Mouse (Mus musculus) kidney, embryonic 16.5 days (tissue): Measurements from ENCODE around the gene Gm4881. TPM values are rescaled to one million over a fixed set of nuclear protein-coding genes. Genes with fewer than 3 reads are reported as not detected.

Experiments
- ATAC-seq: fragments of 200-750 bp; cut with Nextera tagmentation; 2 replicates; pipeline ENCODE4 v1.8.0; 2017; ENCODE audit warnings: moderate TSS enrichment; ENCODE audit not compliant: low FRiP score, low TSS enrichment
- H3K27ac ChIP-seq: fragments of 300-500 bp; sonication (generic); 2 replicates; pipeline ENCODE4 v1.5.1; 2014; ENCODE audit warnings: low read length
- H3K27me3 ChIP-seq: fragments of 300-500 bp; sonication (generic); 2 replicates; pipeline ENCODE4 v1.6.1; 2014; ENCODE audit warnings: low read length, control low read depth, mixed read lengths; ENCODE audit not compliant: insufficient read depth
- H3K36me3 ChIP-seq: fragments of 300-500 bp; sonication (generic); 2 replicates; pipeline ENCODE4 v1.6.1; 2014; ENCODE audit warnings: low read length, control low read depth, mixed read lengths; ENCODE audit not compliant: insufficient read depth
- H3K4me1 ChIP-seq: fragments of 300-500 bp; sonication (generic); 2 replicates; pipeline ENCODE4 v1.6.1; 2014; ENCODE audit warnings: low read length, control low read depth, mixed read lengths; ENCODE audit not compliant: insufficient read depth
- H3K4me2 ChIP-seq: fragments of 300-500 bp; sonication (generic); replicated peaks from 2 replicates; pipeline ENCODE4 v1.6.1; 2014; ENCODE audit warnings: low read depth, low read length
- H3K4me3 ChIP-seq: fragments of 300-500 bp; sonication (generic); 2 replicates; pipeline ENCODE4 v1.5.1; 2014; ENCODE audit warnings: mild to moderate bottlenecking, low read length
- H3K9ac ChIP-seq: fragments of 300-500 bp; sonication (generic); replicated peaks from 2 replicates; pipeline ENCODE4 v1.6.1; 2014; ENCODE audit warnings: low read length
- H3K9me3 ChIP-seq: fragments of 300-500 bp; sonication (generic); 2 replicates; pipeline ENCODE4 v1.6.1; 2016; ENCODE audit warnings: low read length, control low read depth
- WGBS: fragments of 180-500 bp; shearing (Covaris S2); extraction: QIAGEN DNeasy Blood & Tissue Kit; methylation state at CpG from one replicate; pipeline ENCODE4 v1.1.7; 2014; 5-methylcytosine and 5-hydroxymethylcytosine counted together
- polyA plus RNA-seq: library from polyadenylated mRNA; unstranded; fragments of >200 nt; fragmentation: Nextera tagmentation; extraction: Ambion mirVana; gene quantifications from 2 replicates; pipeline ENCODE4 v1.2.1, GENCODE M21; 2015

Gene Gm4881
- polyA plus RNA-seq, 1 experiment from 2014 or later, result not detected

GRCm38 (mm10) chr7:24973902-24974301 lies 29.6 kb upstream of the Gm4881 start:
- Histone ChIP-seq H3K9me3 (no peaks in the 10 kb centered on the region), H3K36me3 (peaks cover 5% of the 10 kb centered on the region; the same call in 1 of the 2 replicates), H3K27ac (no peak overlapping the region), H3K4me3 (no peak overlapping the region), H3K9ac (no peak overlapping the region), H3K4me1 (peaks cover 8% of the 10 kb centered on the region), H3K4me2 (no peak overlapping the region), H3K27me3 (no peaks in the 10 kb centered on the region)
- no peak for ATAC-seq
- 50% methylated on average over 5 of the region's 5 CpGs for WGBS

GRCm38 (mm10) chr7:24973208-24973607 lies 28.9 kb upstream of the Gm4881 start:
- H3K4me1 ChIP-seq, result peaks cover 8% of the 10 kb centered on the region
- ATAC-seq, result no peak
- H3K4me3 ChIP-seq, result no peak overlapping the region
- H3K9me3 ChIP-seq, result no peaks in the 10 kb centered on the region
- no peak overlapping the region for H3K4me2 ChIP-seq
- H3K27ac ChIP-seq, result no peak overlapping the region
- 75% methylated on average over 4 of the region's 4 CpGs for WGBS
- H3K27me3 ChIP-seq, result no peaks in the 10 kb centered on the region
- H3K9ac ChIP-seq, result no peak overlapping the region
- H3K36me3 ChIP-seq, result peaks cover 5% of the 10 kb centered on the region; the same call in 1 of the 2 replicates

GRCm38 (mm10) chr7:24971972-24972893 lies 27.9 kb upstream of the Gm4881 start, which contains the start of gene Rabac1:
TSS of gene Rabac1 (minus strand) at chr7:24972754.
- Histone ChIP-seq H3K4me3 (peak within 1 kb of the TSS; percentile 87), H3K36me3 (peaks cover 5% of the 10 kb centered on the region; the same call in 1 of the 2 replicates), H3K27me3 (no peaks in the 10 kb centered on the region), H3K27ac (peak within 1 kb of the TSS; percentile 81), H3K9me3 (no peaks in the 10 kb centered on the region), H3K9ac (peak within 1 kb of the TSS; percentile 92), H3K4me1 (peaks cover 8% of the 10 kb centered on the region), H3K4me2 (peak within 1 kb of the TSS; percentile 76)
- ATAC-seq, result peak; percentile 93
- under 1% methylated on average over 45 of the region's 45 CpGs for WGBS

- Histone ChIP-seq H3K36me3 (peaks cover 5% of the 10 kb centered on the region; the same call in 1 of the 2 replicates), H3K4me1 (peaks cover 8% of the 10 kb centered on the region), H3K4me3 (peak overlapping the region; percentile 87), H3K9me3 (no peaks in the 10 kb centered on the region), H3K4me2 (peak overlapping the region; percentile 76), H3K9ac (peak overlapping the region; percentile 92), H3K27me3 (no peaks in the 10 kb centered on the region), H3K27ac (peak overlapping the region; percentile 81)
- 9% methylated on average over 18 of the region's 19 CpGs for WGBS
- no peak for ATAC-seq
These were observed 27.1 kb upstream of the Gm4881 start for GRCm38 (mm10) chr7:24971261-24971971.

- H3K36me3 ChIP-seq, result peaks cover 5% of the 10 kb centered on the region; the same call in 1 of the 2 replicates
- no peak overlapping the region for H3K4me2 ChIP-seq
- no peak overlapping the region for H3K4me3 ChIP-seq
- H3K27ac ChIP-seq, result no peak overlapping the region
- H3K9ac ChIP-seq, result no peak overlapping the region
- WGBS, result 95% methylated on average over 3 of the region's 3 CpGs
- ATAC-seq, result no peak
- H3K27me3 ChIP-seq, result no peaks in the 10 kb centered on the region
- H3K9me3 ChIP-seq, result no peaks in the 10 kb centered on the region
- H3K4me1 ChIP-seq, result peaks cover 8% of the 10 kb centered on the region
These were observed 26.0 kb upstream of the Gm4881 start for GRCm38 (mm10) chr7:24970341-24970740.

GRCm38 (mm10) chr7:24969805-24970204 lies 25.5 kb upstream of the Gm4881 start:
- WGBS, result 86% methylated on average over 12 of the region's 12 CpGs
- ATAC-seq, result no peak
- Histone ChIP-seq H3K4me2 (no peak overlapping the region), H3K9me3 (no peaks in the 10 kb centered on the region), H3K36me3 (peaks cover 5% of the 10 kb centered on the region; the same call in 1 of the 2 replicates), H3K27ac (no peak overlapping the region), H3K4me3 (no peak overlapping the region), H3K4me1 (peaks cover 10% of the 10 kb centered on the region), H3K9ac (no peak overlapping the region), H3K27me3 (no peaks in the 10 kb centered on the region)

GRCm38 (mm10) chr7:24968463-24968862 lies 24.2 kb upstream of the Gm4881 start:
- H3K4me1 ChIP-seq, result peaks cover 11% of the 10 kb centered on the region
- no peak overlapping the region for H3K4me2 ChIP-seq
- no peak for ATAC-seq
- H3K9me3 ChIP-seq, result no peaks in the 10 kb centered on the region
- H3K36me3 ChIP-seq, result peaks cover 5% of the 10 kb centered on the region; the same call in 1 of the 2 replicates
- H3K27ac ChIP-seq, result no peak overlapping the region
- 73% methylated on average over 6 of the region's 6 CpGs for WGBS
- no peaks in the 10 kb centered on the region for H3K27me3 ChIP-seq
- no peak overlapping the region for H3K4me3 ChIP-seq
- no peak overlapping the region for H3K9ac ChIP-seq

GRCm38 (mm10) chr7:24967966-24968365 lies 23.7 kb upstream of the Gm4881 start:
- no peak overlapping the region for H3K4me3 ChIP-seq
- H3K27me3 ChIP-seq, result no peaks in the 10 kb centered on the region
- no peaks in the 10 kb centered on the region for H3K9me3 ChIP-seq
- WGBS, result 87% methylated on average over 8 of the region's 8 CpGs
- ATAC-seq, result no peak
- H3K4me1 ChIP-seq, result peaks cover 11% of the 10 kb centered on the region
- H3K4me2 ChIP-seq, result no peak overlapping the region
- peaks cover 5% of the 10 kb centered on the region; the same call in 1 of the 2 replicates for H3K36me3 ChIP-seq
- H3K9ac ChIP-seq, result no peak overlapping the region
- no peak overlapping the region for H3K27ac ChIP-seq

GRCm38 (mm10) chr7:24964897-24965535 lies 20.7 kb upstream of the Gm4881 start:
- H3K9me3 ChIP-seq, result no peaks in the 10 kb centered on the region
- peak; percentile 25; the same call in 1 of the 2 replicates for ATAC-seq
- H3K4me1 ChIP-seq, result 0 out of 2 replicates have a peak, but pooled peaks cover 2% of the 10 kb centered on the region
- WGBS, result 10% methylated on average over 5 of the region's 5 CpGs
- H3K36me3 ChIP-seq, result peaks cover 5% of the 10 kb centered on the region; the same call in 1 of the 2 replicates
- H3K27ac ChIP-seq, result no peak overlapping the region
- H3K9ac ChIP-seq, result no peak overlapping the region
- no peak overlapping the region for H3K4me3 ChIP-seq
- H3K27me3 ChIP-seq, result no peaks in the 10 kb centered on the region
- no peak overlapping the region for H3K4me2 ChIP-seq
